Mouse (Mus musculus) cortical plate, adult 2 months (tissue): ENCODE measurements around the gene Slc22a21. TPM values are rescaled to one million over a fixed set of nuclear protein-coding genes. Genes with fewer than 3 reads are reported as not detected.
"Not testable (repeated sequence)": the region's sequence is repeated elsewhere in the genome, so short reads cannot be mapped to it uniquely, and the experiment has no call there.

Source experiments
- H3K27ac ChIP-seq: fragments of 200-500 bp; 2 replicates; pipeline ENCODE4 v1.5.1; 2012; ENCODE audit warnings: low read length, control low read depth, inconsistent platforms; ENCODE audit not compliant: insufficient read depth
- H3K4me1 ChIP-seq: fragments of 200-500 bp; 2 replicates; pipeline ENCODE4 v1.6.1; 2011; ENCODE audit warnings: low read length; ENCODE audit not compliant: control insufficient read depth, insufficient read depth
- H3K4me3 ChIP-seq: fragments of 200-500 bp; 2 replicates; pipeline ENCODE4 v1.5.1; 2011; ENCODE audit warnings: mild to moderate bottlenecking, low read length, control low read depth; ENCODE audit not compliant: insufficient read depth
- CTCF ChIP-seq: fragments of 200-500 bp; IDR thresholded peaks from 2 replicates; pipeline ENCODE4 v1.5.1; 2011; ENCODE audit warnings: mild to moderate bottlenecking, control low read depth, low read length; ENCODE audit not compliant: insufficient read depth; ENCODE audit errors: extremely low read depth
- POLR2A ChIP-seq: fragments of 200-500 bp; IDR thresholded peaks from 2 replicates; pipeline ENCODE4 v1.6.1; 2011; ENCODE audit warnings: mild to moderate bottlenecking, low read length, control low read depth; ENCODE audit not compliant: insufficient read depth; ENCODE audit errors: extremely low read depth
- polyA plus RNA-seq: library from polyadenylated mRNA; depleted of rRNA; stranded (reverse); fragments of >200 nt; gene quantifications from 2 replicates; pipeline ENCODE4 v1.2.3, GENCODE M21; 2012

Slc22a21 gene
- polyA plus RNA-seq, 1 experiment, result 2.6 TPM

- TF ChIP-seq CTCF (no peak), POLR2A (no peak)
Observed at GRCm38 (mm10) chr11:53958984-53959383, 21.1 kb downstream of the Slc22a21 start.

GRCm38 (mm10) chr11:53958176-53958575, 22.0 kb downstream of the Slc22a21 start:
- not testable (repeated sequence) for H3K27ac ChIP-seq, H3K4me3 ChIP-seq, H3K4me1 ChIP-seq

More at GRCm38 (mm10) chr11:53958984-53959383, 21.1 kb downstream of the Slc22a21 start:
- H3K4me3 ChIP-seq, result no peak overlapping the region
- H3K4me1 ChIP-seq, result no peaks in the 10 kb centered on the region
- no peak overlapping the region for H3K27ac ChIP-seq

GRCm38 (mm10) chr11:53956636-53957035, 23.5 kb downstream of the Slc22a21 start:
- no peak overlapping the region for H3K27ac ChIP-seq
- H3K4me1 ChIP-seq, result no peaks in the 10 kb centered on the region
- no peak for TF ChIP-seq POLR2A
- TF ChIP-seq CTCF, result no peak
- H3K4me3 ChIP-seq, result no peak overlapping the region

- no peak for TF ChIP-seq CTCF
- TF ChIP-seq POLR2A, result no peak
- no peak overlapping the region for H3K4me3 ChIP-seq
Observed at GRCm38 (mm10) chr11:53954653-53955052, 25.5 kb downstream of the Slc22a21 start.

GRCm38 (mm10) chr11:53950133-53950532, 30.0 kb downstream of the Slc22a21 start:
- not testable (repeated sequence) for H3K4me3 ChIP-seq, H3K27ac ChIP-seq, H3K4me1 ChIP-seq

More at GRCm38 (mm10) chr11:53954653-53955052, 25.5 kb downstream of the Slc22a21 start:
- Histone ChIP-seq H3K4me1 (no peaks in the 10 kb centered on the region), H3K27ac (no peak overlapping the region)

GRCm38 (mm10) chr11:53931944-53932318, 48.2 kb downstream of the Slc22a21 start:
- not testable (repeated sequence) for H3K27ac ChIP-seq, H3K4me3 ChIP-seq, H3K4me1 ChIP-seq

GRCm38 (mm10) chr11:53931091-53931943, 48.8 kb downstream of the Slc22a21 start:
- H3K4me3 ChIP-seq, result no peak overlapping the region
- TF ChIP-seq CTCF (peak; percentile 76), POLR2A (no peak)
- H3K27ac ChIP-seq, result no peak overlapping the region
- no peaks in the 10 kb centered on the region for H3K4me1 ChIP-seq

- Histone ChIP-seq H3K4me3 (no peak overlapping the region), H3K4me1 (no peaks in the 10 kb centered on the region), H3K27ac (no peak overlapping the region)
- TF ChIP-seq CTCF (no peak), POLR2A (no peak)
Observed at GRCm38 (mm10) chr11:53929741-53930140, 50.4 kb downstream of the Slc22a21 start.

GRCm38 (mm10) chr11:53928585-53928984, 51.5 kb downstream of the Slc22a21 start:
- Histone ChIP-seq H3K27ac (no peak overlapping the region), H3K4me3 (no peak overlapping the region), H3K4me1 (no peaks in the 10 kb centered on the region)
- TF ChIP-seq POLR2A, result no peak

- Histone ChIP-seq H3K4me1 (no peaks in the 10 kb centered on the region), H3K27ac (no peak overlapping the region), H3K4me3 (no peak overlapping the region)
- no peak for TF ChIP-seq CTCF
- no peak for TF ChIP-seq POLR2A
Observed at GRCm38 (mm10) chr11:53926303-53926702, 53.8 kb downstream of the Slc22a21 start.

- TF ChIP-seq POLR2A, result no peak
- no peak for TF ChIP-seq CTCF
- H3K4me1 ChIP-seq, result no peaks in the 10 kb centered on the region
- no peak overlapping the region for H3K27ac ChIP-seq
- no peak overlapping the region for H3K4me3 ChIP-seq
Observed at GRCm38 (mm10) chr11:53918851-53919250, 61.3 kb downstream of the Slc22a21 start.
